In genomic region chr14:33695362-33695982, GRCm38 (mm10) we compare ENCODE assay signal across 9 mouse cellular contexts.
DNase-seq lines count a peak whose midpoint lies in the region; ATAC-seq lines count a peak whose summit lies in the region.
"Had no signal": no experiment of that assay in that cellular context is flagged by ENCODE, and none has a peak within 500 bp of the region (broad histone marks: within the 10 kb centered on the region; RNA-seq: fewer than 3 reads in every experiment).

No protein-coding gene starts in this region.

- H3K4me1 ChIP-seq in forebrain, embryonic 16.5 days (replicated peaks; ENCODE audit: control insufficient read depth, insufficient read depth, low read length), result peaks cover 8% of the 10 kb centered on the region
- H3K4me1 ChIP-seq in hindbrain, embryonic 10.5 days (replicated peaks), result 0 out of 2 replicates have a peak, but pooled peaks cover 8% of the 10 kb centered on the region

- no peak overlapping the region for H3K4me3 ChIP-seq in forebrain, embryonic 16.5 days (replicated peaks; ENCODE audit: low read length)
- no peak overlapping the region for H3K4me3 ChIP-seq in hindbrain, embryonic 10.5 days
- H3K4me3 ChIP-seq: heart, embryonic 13.5 days had no signal

- no peaks in the 10 kb centered on the region for H3K27me3 ChIP-seq in forebrain, embryonic 16.5 days (replicated peaks; ENCODE audit: control insufficient read depth, insufficient read depth, low read length)
- no peaks in the 10 kb centered on the region; the same call in 1 of the 2 replicates for H3K27me3 ChIP-seq in hindbrain, embryonic 10.5 days (ENCODE audit: insufficient read depth, poor library complexity, severe bottlenecking)

- WGBS in forebrain, embryonic 16.5 days, result 24% methylated on average over 8 of the region's 8 CpGs
- 23% methylated on average over 8 of the region's 8 CpGs for WGBS in hindbrain, embryonic 10.5 days

- H3K4me2 ChIP-seq in forebrain, embryonic 16.5 days (ENCODE audit: low read length), result no peak overlapping the region
- H3K4me2 ChIP-seq: heart, embryonic 13.5 days had no signal

- ATAC-seq in forebrain, embryonic 16.5 days, result peak; percentile 37; the same call in 1 of the 2 replicates
- no peak for ATAC-seq in inflammation-experienced regulatory T-cells, adult 6 months

- H3K9ac ChIP-seq in forebrain, embryonic 16.5 days (replicated peaks; ENCODE audit: low read depth, low read length), result no peak overlapping the region
- H3K9ac ChIP-seq: heart, embryonic 13.5 days had no signal

- DNase-seq in Muller cell, postnatal 12 days (ENCODE audit: inconsistent ontology term), result peak; percentile 48
- peak; percentile 16 for DNase-seq in c-Kit-positive CD71-positive TER-119-negative erythroid progenitor cells, embryonic 14.5 days (ENCODE audit: low read depth)
- DNase-seq in hindbrain, embryonic 10.5 days (ENCODE audit: low spot score), result peak; percentile 80
- peak; percentile 86 to 90 for DNase-seq in layer of hippocampus, postnatal 10 days (ENCODE audit: low spot score in 2 of 2)
- peak; percentile 85 for DNase-seq in lung, postnatal 14 days
- peak; percentile 83 for DNase-seq in right cerebral cortex, postnatal 14 days

- H3K9me3 ChIP-seq in forebrain, embryonic 16.5 days (ENCODE audit: control insufficient read depth, low read length), result no peaks in the 10 kb centered on the region
- H3K9me3 ChIP-seq in hindbrain, embryonic 10.5 days, result no peaks in the 10 kb centered on the region
- H3K9me3 ChIP-seq: heart, embryonic 13.5 days had no signal

- H3K27ac ChIP-seq in forebrain, embryonic 16.5 days (ENCODE audit: low read length), result no peak overlapping the region
- no peak overlapping the region for H3K27ac ChIP-seq in hindbrain, embryonic 10.5 days
- H3K27ac ChIP-seq: heart, embryonic 13.5 days had no signal

- H3K36me3 ChIP-seq in forebrain, embryonic 16.5 days (ENCODE audit: control insufficient read depth, insufficient read depth), result no peaks in the 10 kb centered on the region
- H3K36me3 ChIP-seq in hindbrain, embryonic 10.5 days, result no peaks in the 10 kb centered on the region
- H3K36me3 ChIP-seq: heart, embryonic 13.5 days had no signal

Comparison
In these comparisons a context has a peak if more than half of its experiments do, and no peak if none do; other contexts are left out.
1. DNase-seq: peak in every context shown above with its lines; median percentile 88 in layer of hippocampus, postnatal 10 days; 85 in lung, postnatal 14 days; 83 in right cerebral cortex, postnatal 14 days; 80 in hindbrain, embryonic 10.5 days; 48 in Muller cell, postnatal 12 days; 16 in c-Kit-positive CD71-positive TER-119-negative erythroid progenitor cells, embryonic 14.5 days.